Mouse (Mus musculus): Measurements from ENCODE around the gene Bptf. TPM values are rescaled to one million over a fixed set of nuclear protein-coding genes. Genes with fewer than 3 reads are reported as not detected.
"Not testable (repeated sequence)": the region's sequence is repeated elsewhere in the genome, so short reads cannot be mapped to it uniquely, and the experiment has no call there.

Gene Bptf
- polyA plus RNA-seq, 1 experiment from 2014 or later, result 32.1 TPM

DNA sequence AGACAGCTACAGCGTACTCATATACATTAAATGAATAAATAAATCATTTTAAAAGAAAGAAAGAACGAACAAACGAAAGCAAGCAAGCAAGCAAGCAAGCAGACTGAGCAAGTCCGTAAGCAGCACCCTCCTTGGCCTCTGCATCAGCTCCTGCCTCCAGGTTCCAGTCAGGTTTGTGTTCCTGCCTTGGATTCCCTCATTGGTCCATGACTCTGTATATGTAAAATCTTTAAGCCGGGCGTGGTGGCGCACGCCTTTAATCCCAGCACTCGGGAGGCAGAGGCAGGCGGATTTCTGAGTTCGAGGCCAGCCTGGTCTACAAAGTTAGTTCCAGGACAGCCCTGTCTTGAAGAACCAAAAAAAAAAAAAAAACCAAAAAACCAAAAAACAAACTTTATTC is 12.0 kb upstream of the Bptf start:
- H3K9me3 ChIP-seq (replicated peaks; ENCODE audit: control insufficient read depth, low read length); H3K36me3 ChIP-seq (replicated peaks; ENCODE audit: control insufficient read depth, insufficient read depth, low read depth, low read length); H3K4me3 ChIP-seq (ENCODE audit: low read depth, low read length); DNase-seq (ENCODE audit: low spot score); H3K27me3 ChIP-seq (ENCODE audit: control insufficient read depth, insufficient read depth, low read length); ATAC-seq (replicated peaks; ENCODE audit: insufficient number of reproducible peaks, low FRiP score, low TSS enrichment, low read depth); H3K4me2 ChIP-seq (ENCODE audit: low read depth, low read length); H3K27ac ChIP-seq (replicated peaks; ENCODE audit: low read depth, low read length); H3K9ac ChIP-seq (replicated peaks; ENCODE audit: low read length); H3K4me1 ChIP-seq (ENCODE audit: control insufficient read depth, insufficient read depth, low read length): not testable (repeated sequence)
- 93% methylated on average over 11 of the region's 11 CpGs for WGBS

DNA sequence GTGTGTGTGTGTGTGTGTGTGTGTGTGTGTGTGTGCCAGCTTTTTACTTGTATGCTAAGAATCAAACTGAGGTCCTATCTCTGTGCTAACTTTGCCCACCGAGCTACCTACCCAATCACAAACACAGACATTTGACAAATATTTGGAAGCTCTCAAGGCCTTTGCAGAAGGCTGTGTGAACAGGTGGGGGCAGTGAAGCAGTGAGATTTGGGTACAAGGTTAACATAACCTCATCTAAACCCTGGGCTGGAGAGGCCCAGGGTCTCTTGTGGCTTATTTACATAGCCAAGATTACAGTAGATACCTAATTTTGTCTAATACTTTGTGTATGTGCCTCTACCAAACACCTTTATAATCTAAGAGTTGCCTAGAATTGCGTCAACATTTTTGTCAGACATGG is 10.5 kb upstream of the Bptf start:
- no peak overlapping the region for H3K9ac ChIP-seq (replicated peaks; ENCODE audit: low read length)
- no peaks in the 10 kb centered on the region for H3K4me1 ChIP-seq (ENCODE audit: control insufficient read depth, insufficient read depth, low read length)
- WGBS, result 79% methylated on average over 2 of the region's 2 CpGs
- no peak overlapping the region for H3K27ac ChIP-seq (replicated peaks; ENCODE audit: low read depth, low read length)
- ATAC-seq (replicated peaks; ENCODE audit: insufficient number of reproducible peaks, low FRiP score, low TSS enrichment, low read depth) (no peak), DNase-seq (ENCODE audit: low spot score) (no peak)
- no peaks in the 10 kb centered on the region for H3K9me3 ChIP-seq (replicated peaks; ENCODE audit: control insufficient read depth, low read length)
- no peaks in the 10 kb centered on the region for H3K36me3 ChIP-seq (replicated peaks; ENCODE audit: control insufficient read depth, insufficient read depth, low read depth, low read length)
- no peaks in the 10 kb centered on the region for H3K27me3 ChIP-seq (ENCODE audit: control insufficient read depth, insufficient read depth, low read length)
- no peak overlapping the region for H3K4me3 ChIP-seq (ENCODE audit: low read depth, low read length)
- H3K4me2 ChIP-seq (ENCODE audit: low read depth, low read length), result no peak overlapping the region

DNA sequence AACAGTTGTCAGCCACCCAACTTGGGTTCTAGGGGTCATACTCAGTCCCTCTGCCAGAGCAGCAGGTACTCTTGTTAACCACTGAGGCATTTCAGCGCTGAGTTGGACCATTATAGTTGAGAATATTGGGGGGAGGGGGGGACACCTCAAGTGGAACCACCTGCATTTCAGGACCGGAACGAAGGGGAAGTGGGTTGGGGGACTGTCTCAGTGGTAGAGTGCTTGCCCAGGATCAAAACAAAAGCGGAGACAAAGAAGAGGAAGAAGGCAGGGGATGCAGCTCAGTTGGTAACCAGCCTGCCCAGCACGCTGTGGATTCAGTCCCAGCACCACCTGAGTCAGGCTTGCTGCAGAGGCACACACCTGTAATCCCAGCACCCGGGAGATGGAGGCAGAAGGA is 8.8 kb upstream of the Bptf start:
- ATAC-seq (replicated peaks; ENCODE audit: insufficient number of reproducible peaks, low FRiP score, low TSS enrichment, low read depth) (no peak), DNase-seq (ENCODE audit: low spot score) (no peak)
- no peaks in the 10 kb centered on the region for H3K4me1 ChIP-seq (ENCODE audit: control insufficient read depth, insufficient read depth, low read length)
- WGBS, result 25% methylated on average over 6 of the region's 6 CpGs
- no peak overlapping the region for H3K4me2 ChIP-seq (ENCODE audit: low read depth, low read length)
- H3K27me3 ChIP-seq (ENCODE audit: control insufficient read depth, insufficient read depth, low read length), result no peaks in the 10 kb centered on the region
- no peak overlapping the region for H3K9ac ChIP-seq (replicated peaks; ENCODE audit: low read length)
- H3K27ac ChIP-seq (replicated peaks; ENCODE audit: low read depth, low read length), result no peak overlapping the region
- no peaks in the 10 kb centered on the region for H3K36me3 ChIP-seq (replicated peaks; ENCODE audit: control insufficient read depth, insufficient read depth, low read depth, low read length)
- H3K9me3 ChIP-seq (replicated peaks; ENCODE audit: control insufficient read depth, low read length), result no peaks in the 10 kb centered on the region
- no peak overlapping the region for H3K4me3 ChIP-seq (ENCODE audit: low read depth, low read length)

DNA sequence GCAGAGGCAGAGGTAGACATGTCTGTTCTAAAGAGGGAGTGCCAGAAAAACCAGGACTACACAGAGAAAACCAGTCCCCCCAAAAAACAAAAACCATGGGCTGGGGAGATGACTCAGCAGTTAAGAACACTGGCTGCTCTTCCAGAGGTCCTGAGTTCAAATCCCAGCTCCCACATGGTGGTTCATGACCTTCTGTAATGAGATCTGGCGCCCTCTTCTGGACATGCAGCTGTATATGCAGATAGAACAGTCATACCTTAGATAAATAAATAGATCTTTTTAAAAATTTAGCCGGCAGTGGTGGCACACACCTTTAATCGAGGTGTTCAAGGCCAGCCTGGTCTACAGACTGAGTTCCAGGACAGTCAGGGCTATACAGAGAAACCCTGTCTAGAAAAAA is 6.7 kb upstream of the Bptf start:
- no peak for ATAC-seq (replicated peaks; ENCODE audit: insufficient number of reproducible peaks, low FRiP score, low TSS enrichment, low read depth)
- Histone ChIP-seq H3K4me2 (ENCODE audit: low read depth, low read length) (no peak overlapping the region), H3K36me3 (replicated peaks; ENCODE audit: control insufficient read depth, insufficient read depth, low read depth, low read length) (no peaks in the 10 kb centered on the region), H3K4me3 (ENCODE audit: low read depth, low read length) (no peak overlapping the region), H3K9me3 (replicated peaks; ENCODE audit: control insufficient read depth, low read length) (no peaks in the 10 kb centered on the region), H3K9ac (replicated peaks; ENCODE audit: low read length) (no peak overlapping the region), H3K4me1 (ENCODE audit: control insufficient read depth, insufficient read depth, low read length) (no peaks in the 10 kb centered on the region), H3K27me3 (ENCODE audit: control insufficient read depth, insufficient read depth, low read length) (no peaks in the 10 kb centered on the region), H3K27ac (replicated peaks; ENCODE audit: low read depth, low read length) (no peak overlapping the region)
- 74% methylated on average over 3 of the region's 3 CpGs for WGBS
- peak; percentile 28 for DNase-seq (ENCODE audit: low spot score)

DNA sequence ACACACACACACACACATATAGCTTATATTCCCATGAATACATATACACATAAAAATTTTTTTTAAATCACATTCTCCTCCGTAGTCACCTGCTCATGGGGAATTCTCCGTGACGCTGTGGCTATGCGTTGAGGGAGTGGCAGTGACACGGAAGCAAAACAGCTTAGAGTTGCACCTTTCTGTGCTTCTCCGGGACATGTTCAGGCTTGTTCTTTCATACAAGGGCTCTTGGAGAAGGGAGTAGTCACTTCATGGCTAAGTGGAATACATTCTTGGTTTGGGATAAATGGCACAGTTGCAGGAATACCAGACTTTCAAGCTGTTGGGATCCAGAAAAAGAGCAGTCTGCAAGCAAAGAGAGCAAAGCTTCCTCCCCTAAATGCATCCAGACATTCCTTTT is 5.7 kb upstream of the Bptf start:
- no peak for DNase-seq (ENCODE audit: low spot score)
- ATAC-seq (replicated peaks; ENCODE audit: insufficient number of reproducible peaks, low FRiP score, low TSS enrichment, low read depth), result no peak
- Histone ChIP-seq H3K4me3 (ENCODE audit: low read depth, low read length) (no peak overlapping the region), H3K36me3 (replicated peaks; ENCODE audit: control insufficient read depth, insufficient read depth, low read depth, low read length) (no peaks in the 10 kb centered on the region), H3K9me3 (replicated peaks; ENCODE audit: control insufficient read depth, low read length) (no peaks in the 10 kb centered on the region), H3K27me3 (ENCODE audit: control insufficient read depth, insufficient read depth, low read length) (no peaks in the 10 kb centered on the region), H3K4me1 (ENCODE audit: control insufficient read depth, insufficient read depth, low read length) (no peaks in the 10 kb centered on the region), H3K27ac (replicated peaks; ENCODE audit: low read depth, low read length) (no peak overlapping the region), H3K9ac (replicated peaks; ENCODE audit: low read length) (no peak overlapping the region), H3K4me2 (ENCODE audit: low read depth, low read length) (no peak overlapping the region)
- 92% methylated on average over 6 of the region's 6 CpGs for WGBS

DNA sequence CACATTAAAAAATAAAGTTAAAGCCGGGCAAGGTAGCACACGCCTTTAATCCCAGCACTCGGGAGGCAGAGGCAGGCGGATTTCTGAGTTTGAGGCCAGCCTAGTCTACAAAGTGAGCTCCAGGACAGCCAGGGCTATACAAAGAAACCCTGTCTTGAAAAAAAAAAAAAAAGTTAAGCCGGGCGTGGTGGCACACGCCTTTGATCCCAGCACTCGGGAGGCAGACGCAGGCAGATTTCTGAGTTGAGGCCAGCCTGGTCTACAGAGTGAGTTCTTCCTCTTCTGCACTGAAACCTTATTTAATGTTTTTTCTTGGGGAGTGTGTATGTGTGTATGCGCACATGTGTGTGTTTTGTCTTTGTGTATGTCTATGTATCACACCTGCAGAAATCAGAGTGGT is 4.5 kb upstream of the Bptf start:
- not testable (repeated sequence) for DNase-seq (ENCODE audit: low spot score); H3K9ac ChIP-seq (replicated peaks; ENCODE audit: low read length); H3K4me3 ChIP-seq (ENCODE audit: low read depth, low read length); H3K4me2 ChIP-seq (ENCODE audit: low read depth, low read length); H3K27ac ChIP-seq (replicated peaks; ENCODE audit: low read depth, low read length); H3K9me3 ChIP-seq (replicated peaks; ENCODE audit: control insufficient read depth, low read length); H3K36me3 ChIP-seq (replicated peaks; ENCODE audit: control insufficient read depth, insufficient read depth, low read depth, low read length); H3K4me1 ChIP-seq (ENCODE audit: control insufficient read depth, insufficient read depth, low read length); H3K27me3 ChIP-seq (ENCODE audit: control insufficient read depth, insufficient read depth, low read length); ATAC-seq (replicated peaks; ENCODE audit: insufficient number of reproducible peaks, low FRiP score, low TSS enrichment, low read depth)
- whole genome bisulfite sequencing, result 93% methylated on average over 10 of the region's 10 CpGs

DNA sequence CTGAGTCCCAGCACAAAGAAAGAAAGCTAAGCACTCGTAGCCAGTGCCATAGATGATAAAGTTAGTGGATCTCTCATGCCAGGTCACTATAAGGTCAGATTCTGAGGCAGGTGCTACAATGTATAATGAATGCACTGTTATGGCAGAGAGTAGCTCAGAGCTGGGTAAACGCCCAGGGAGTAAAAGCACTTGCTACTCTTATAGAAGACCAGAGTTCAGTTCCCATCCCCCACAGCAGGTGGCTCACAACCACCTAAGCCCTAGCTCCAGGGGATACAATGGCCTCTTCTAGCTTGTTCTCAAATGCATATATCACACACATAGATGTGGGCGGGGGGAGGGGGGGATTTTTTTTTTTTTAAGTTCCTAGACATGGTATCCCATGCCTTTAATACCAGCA is 3.8 kb upstream of the Bptf start:
- Histone ChIP-seq H3K4me2 (ENCODE audit: low read depth, low read length) (no peak overlapping the region), H3K9ac (replicated peaks; ENCODE audit: low read length) (no peak overlapping the region), H3K27ac (replicated peaks; ENCODE audit: low read depth, low read length) (no peak overlapping the region), H3K9me3 (replicated peaks; ENCODE audit: control insufficient read depth, low read length) (no peaks in the 10 kb centered on the region), H3K27me3 (ENCODE audit: control insufficient read depth, insufficient read depth, low read length) (no peaks in the 10 kb centered on the region), H3K4me3 (ENCODE audit: low read depth, low read length) (no peak overlapping the region), H3K36me3 (replicated peaks; ENCODE audit: control insufficient read depth, insufficient read depth, low read depth, low read length) (no peaks in the 10 kb centered on the region), H3K4me1 (ENCODE audit: control insufficient read depth, insufficient read depth, low read length) (no peaks in the 10 kb centered on the region)
- ATAC-seq (replicated peaks; ENCODE audit: insufficient number of reproducible peaks, low FRiP score, low TSS enrichment, low read depth) (no peak), DNase-seq (ENCODE audit: low spot score) (no peak)
- 41% methylated on average over 3 of the region's 3 CpGs for WGBS

DNA sequence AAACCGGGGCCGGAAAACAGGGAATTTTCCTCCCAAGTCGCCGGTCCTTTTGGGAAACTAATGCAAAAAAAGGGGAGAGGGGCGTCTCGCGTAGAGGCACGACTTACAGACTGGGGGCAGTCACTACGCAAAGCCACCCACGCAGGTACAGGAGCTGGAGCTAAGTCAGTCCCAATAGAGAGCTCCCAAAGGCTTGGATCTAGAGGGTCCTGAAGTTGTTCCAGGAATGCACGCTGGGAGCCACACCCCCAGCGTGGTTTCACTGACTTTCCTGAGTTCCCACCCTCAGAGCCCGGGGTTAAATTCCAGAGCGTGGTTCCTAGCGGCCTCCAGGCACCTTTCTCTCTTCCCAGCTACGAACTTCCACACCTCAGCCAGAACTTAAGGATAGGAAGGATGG is 499 bp upstream of the Bptf start:
- no peaks in the 10 kb centered on the region for H3K4me1 ChIP-seq (ENCODE audit: control insufficient read depth, insufficient read depth, low read length)

More for the DNA sequence above, 499 bp upstream of the Bptf start:
- Histone ChIP-seq H3K27ac (replicated peaks; ENCODE audit: low read depth, low read length) (peak overlapping the region; percentile 95; the same call in 1 of the 2 replicates), H3K4me2 (ENCODE audit: low read depth, low read length) (peak overlapping the region; percentile 70), H3K9me3 (replicated peaks; ENCODE audit: control insufficient read depth, low read length) (no peaks in the 10 kb centered on the region), H3K9ac (replicated peaks; ENCODE audit: low read length) (peak overlapping the region; percentile 98), H3K36me3 (replicated peaks; ENCODE audit: control insufficient read depth, insufficient read depth, low read depth, low read length) (no peaks in the 10 kb centered on the region), H3K4me3 (ENCODE audit: low read depth, low read length) (peak overlapping the region; percentile 93), H3K27me3 (ENCODE audit: control insufficient read depth, insufficient read depth, low read length) (no peaks in the 10 kb centered on the region)
- ATAC-seq (replicated peaks; ENCODE audit: insufficient number of reproducible peaks, low FRiP score, low TSS enrichment, low read depth) (peak; percentile 56; the same call in 1 of the 2 replicates), DNase-seq (ENCODE audit: low spot score) (peak; percentile 58)
- under 1% methylated on average over 16 of the region's 16 CpGs for WGBS
